Mouse (Mus musculus) heart, adult 9 months (tissue): Measurements from ENCODE around the gene Macrod2.

ENCODE experiments used
- DNase-seq, 2 experiments: peaks; one replicate each; pipeline ENCODE4 v3.0.0; 2022; ENCODE audit warnings: low spot score in 2 of 2

Gene Macrod2

GRCm38 (mm10) chr2:142344021-142344420 lies 1948.9 kb downstream of the Macrod2 start:
- no peak for DNase-seq

DNA sequence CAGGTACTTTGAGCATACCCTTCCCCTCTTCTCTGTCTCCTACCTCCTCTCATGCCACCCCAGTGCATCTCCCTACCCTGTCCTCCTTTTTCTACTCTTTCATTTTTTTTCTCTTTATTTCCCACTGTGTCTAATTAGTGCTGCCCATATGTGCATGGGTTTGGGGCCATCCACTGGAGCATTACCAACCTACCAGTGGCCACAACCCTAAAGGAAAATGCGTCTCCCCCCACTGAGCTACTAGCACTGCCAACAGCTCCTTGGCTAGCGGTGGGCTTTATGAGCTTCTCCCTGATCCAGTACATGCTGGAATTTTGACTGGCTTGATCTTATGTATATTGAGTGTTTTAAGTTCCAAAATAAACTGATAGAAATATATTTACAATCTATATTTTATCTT lies 1949.6 kb downstream of the Macrod2 start:
- DNase-seq: no peak

DNA sequence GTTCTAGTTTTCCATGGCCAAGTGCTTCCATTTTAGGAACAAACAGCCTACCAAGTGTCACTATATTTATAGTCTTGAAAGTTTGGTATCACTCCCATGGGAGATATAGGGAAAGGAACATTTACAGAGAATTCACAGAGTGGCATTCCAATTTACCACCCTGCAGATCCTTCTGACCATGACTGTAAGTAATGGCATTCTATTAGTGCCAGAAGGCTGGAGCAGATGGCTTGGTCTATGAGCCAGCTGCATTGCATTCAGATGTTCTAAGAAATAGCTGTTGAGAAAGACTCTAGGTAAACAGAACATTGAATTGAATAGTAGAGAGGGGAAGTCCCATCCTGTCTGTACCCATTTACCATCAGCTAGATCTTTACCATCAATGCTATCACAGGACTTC lies 1954.7 kb downstream of the Macrod2 start:
- no peak for DNase-seq

- DNase-seq: no peak
Measured at GRCm38 (mm10) chr2:142362888-142363287, 1967.8 kb downstream of the Macrod2 start.

GRCm38 (mm10) chr2:142373978-142374377 lies 1978.9 kb downstream of the Macrod2 start:
- DNase-seq: no peak

GRCm38 (mm10) chr2:142380563-142380962 lies 1985.5 kb downstream of the Macrod2 start:
- DNase-seq: no peak

DNA sequence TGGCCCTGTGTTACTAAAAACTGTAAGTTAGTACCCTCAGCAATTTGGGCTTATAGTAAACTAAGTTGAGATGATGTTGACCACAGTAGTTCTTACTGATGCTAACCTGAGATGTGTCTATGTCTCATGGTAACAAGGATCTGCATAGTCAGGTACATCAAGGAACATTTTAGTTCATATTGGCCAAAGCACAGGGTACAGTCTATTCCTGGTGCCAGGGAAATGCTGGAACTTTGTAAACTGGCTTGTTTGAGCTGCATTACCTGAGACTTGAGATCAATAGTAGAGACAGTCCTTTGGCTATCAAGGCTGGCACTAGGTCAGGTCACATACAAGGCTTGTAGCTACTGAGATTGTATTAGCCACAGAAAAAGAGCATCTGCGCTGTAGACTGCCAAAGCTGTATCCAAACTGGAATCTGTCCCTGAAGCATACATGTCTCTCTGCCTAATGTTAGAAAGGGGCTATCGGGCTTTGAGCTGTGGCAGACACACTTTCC lies 1986.0 kb downstream of the Macrod2 start:
- DNase-seq: no peak

- no peak for DNase-seq
Measured at GRCm38 (mm10) chr2:142393546-142393945, 1998.4 kb downstream of the Macrod2 start.

GRCm38 (mm10) chr2:142399490-142399889 lies 2004.4 kb downstream of the Macrod2 start:
- DNase-seq: no peak

DNA sequence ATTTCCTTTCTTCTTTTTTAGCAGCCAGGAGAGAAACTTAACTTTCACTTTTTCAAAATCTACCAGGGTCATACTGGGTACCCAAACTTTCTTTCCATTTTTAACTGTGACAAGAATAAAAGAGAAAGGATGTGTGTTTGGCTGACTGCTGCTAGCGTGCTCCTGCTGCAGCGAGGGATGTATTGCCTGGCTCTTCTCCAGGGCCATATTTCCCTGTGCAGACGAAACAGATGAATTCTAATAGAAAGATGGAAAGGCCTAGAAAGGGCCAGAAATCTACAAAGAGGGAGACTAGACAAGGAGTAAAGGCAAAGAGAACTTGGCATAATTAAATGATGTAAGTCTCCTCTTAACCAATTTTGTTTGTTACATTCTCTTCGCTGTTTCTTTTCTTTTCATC lies 2005.7 kb downstream of the Macrod2 start:
- no peak for DNase-seq

GRCm38 (mm10) chr2:142401359-142401758 lies 2006.2 kb downstream of the Macrod2 start:
- DNase-seq: no peak

DNA sequence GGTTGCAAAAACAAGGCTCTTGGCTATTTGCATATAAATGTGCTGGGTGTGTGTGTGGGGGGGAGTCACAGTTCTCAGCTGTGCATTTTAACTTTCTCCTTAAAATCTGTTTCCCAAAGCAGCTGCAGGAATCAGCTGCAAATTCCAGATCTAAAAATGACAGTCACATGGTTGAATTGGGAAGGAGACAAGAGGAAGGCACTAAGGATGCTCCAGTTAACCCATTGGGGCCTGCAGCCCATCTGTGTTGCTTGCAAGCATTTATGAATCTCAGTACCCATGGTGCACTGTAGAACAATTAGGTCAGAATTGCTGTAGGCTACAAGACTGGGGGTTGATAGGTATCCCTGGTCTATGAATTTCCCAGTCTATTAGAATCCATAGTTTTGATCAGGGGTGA lies 2008.3 kb downstream of the Macrod2 start:
- no peak for DNase-seq

DNA sequence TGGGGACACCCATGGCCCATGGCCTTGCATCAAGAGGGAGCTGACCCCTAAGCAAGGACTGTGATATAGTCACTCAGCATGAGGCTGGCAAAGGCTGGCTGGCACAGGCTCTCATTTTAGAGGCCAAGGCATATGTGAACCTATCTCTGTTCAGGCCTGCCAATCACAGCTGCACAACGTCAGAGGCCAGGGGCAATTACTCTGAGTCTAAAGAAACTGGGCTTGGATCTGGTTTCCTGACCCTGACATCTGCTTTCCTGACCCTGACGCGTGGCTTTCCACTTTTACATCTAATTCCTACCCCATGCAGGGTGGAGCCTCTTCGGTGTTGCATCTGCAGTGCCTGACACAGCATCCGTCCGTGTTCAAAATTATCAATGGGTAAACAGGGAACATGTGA lies 2009.2 kb downstream of the Macrod2 start:
- DNase-seq: no peak

DNA sequence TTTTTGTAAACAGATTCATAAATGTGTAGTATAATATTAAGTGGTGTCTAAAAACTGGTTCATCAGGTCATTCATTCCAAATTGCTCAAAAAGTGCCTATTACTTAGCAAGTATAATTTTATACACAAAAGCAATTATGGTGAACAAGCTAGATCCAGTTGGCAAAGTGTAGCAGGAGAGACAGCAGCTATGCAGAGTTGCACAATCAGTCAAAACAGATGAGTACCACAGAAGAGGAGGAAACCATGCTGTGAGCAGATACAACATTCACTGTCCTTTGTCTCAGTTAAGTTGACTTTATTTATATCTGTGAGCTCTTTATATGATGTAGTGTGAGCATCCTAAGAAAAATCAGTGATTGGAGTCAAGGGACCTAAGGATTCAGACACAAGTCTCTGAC lies 2012.2 kb downstream of the Macrod2 start:
- no peak for DNase-seq

DNA sequence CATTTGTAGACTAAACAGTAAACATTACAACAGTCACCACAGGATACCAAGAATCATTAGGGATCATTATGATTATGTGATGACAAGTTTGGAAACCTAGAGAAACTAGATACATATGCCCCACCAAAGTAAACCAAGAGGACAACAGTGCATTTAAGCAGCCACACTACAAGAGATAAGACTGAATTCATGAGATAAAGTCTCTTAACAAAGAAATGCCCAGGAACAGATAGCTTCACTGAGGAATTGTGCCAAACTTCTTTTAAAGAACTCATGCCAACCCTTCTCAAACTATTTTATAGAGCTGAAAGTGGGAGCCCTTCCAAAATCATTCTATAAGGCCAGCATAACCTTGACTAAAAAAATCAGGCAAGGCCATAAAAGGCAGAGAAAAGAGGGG lies 2015.0 kb downstream of the Macrod2 start:
- DNase-seq: no peak

DNA sequence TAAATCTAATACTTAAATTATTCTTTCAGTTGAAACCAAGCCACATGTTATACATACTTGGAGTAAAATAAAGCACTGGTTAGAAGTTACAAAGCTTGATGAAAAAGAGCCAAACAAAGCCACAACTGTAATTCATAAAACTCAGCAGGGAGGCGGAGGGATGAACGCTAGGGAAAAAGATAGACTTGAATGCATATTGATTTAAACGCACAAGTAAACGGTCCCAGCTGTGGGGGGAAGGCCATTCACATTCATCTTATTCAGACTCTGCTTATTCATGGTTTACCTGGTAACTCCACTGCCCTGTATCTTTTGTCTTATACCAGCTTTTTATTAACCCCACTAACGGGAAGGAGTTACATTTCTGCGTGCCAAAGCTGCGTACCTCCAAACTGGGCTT lies 2038.0 kb downstream of the Macrod2 start:
- no peak for DNase-seq

DNA sequence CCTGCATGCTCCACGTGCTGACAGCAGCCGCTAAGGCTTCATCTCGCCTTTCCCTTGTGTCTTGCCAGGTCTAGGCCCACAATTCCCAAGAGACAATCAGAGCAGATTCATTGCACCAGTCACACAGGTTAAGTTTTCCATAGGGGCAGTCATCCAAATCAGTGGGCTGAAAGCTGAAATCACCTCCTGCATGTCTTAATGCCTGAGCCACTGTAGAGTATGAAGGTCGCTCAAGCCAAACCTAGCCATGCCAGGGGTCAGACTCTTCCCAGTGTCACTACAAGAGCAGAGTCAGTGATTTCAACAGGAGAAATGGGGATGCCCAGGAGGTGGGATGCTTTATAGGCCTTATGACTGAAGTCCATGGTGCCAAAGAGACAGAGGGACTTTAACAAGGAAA lies 2039.6 kb downstream of the Macrod2 start:
- no peak for DNase-seq

- peak; percentile 1 to 4 for DNase-seq
Measured at GRCm38 (mm10) chr2:142437606-142438461, 2042.7 kb downstream of the Macrod2 start.
